Mouse (Mus musculus): Measurements from ENCODE around the gene Arsj.

DNA sequence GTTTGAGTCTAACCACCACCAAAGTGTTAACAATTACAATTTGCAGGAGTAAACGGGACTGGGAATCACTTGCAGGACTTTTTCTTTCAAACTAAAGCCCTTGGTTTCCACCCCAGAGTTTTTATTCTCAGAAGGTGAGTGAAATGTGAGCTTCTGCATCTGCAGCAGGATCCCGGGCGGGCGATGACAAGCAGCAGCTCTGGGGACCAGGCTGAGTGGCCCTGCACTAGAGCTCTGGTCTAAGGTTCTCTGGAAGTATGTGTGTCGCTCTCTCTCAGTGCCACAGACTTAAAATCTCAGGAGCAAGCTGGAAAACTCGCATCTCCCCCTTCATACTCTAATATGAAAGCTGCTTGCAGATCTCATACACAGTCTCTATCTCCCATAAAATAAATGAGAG, 15.8 kb downstream of the Arsj start:
- TF ChIP-seq TCF12 (IDR thresholded peaks at IDR 0.05; ENCODE audit: low read depth, low read length) (no peak), HCFC1 (IDR thresholded peaks at IDR 0.05; ENCODE audit: low read depth, low read length) (no peak), MEF2A (IDR thresholded peaks at IDR 0.05; ENCODE audit: borderline replicate concordance, low read depth, low read length) (no peak), POLR2A (IDR thresholded peaks at IDR 0.05; ENCODE audit: low read depth, low read length) (no peak), E2F4 (IDR thresholded peaks at IDR 0.05; ENCODE audit: insufficient replicate concordance, low read depth, low read length) (no peak), EP300 (IDR thresholded peaks at IDR 0.05; ENCODE audit: low read length) (no peak)

Data from CH12.LX (cell line).